Mouse (Mus musculus) erythroblast, embryonic 14.5 days (primary cell): ENCODE data around the gene Naa16.

Source experiments
- GATA1 ChIP-seq: IDR thresholded peaks from 2 replicates; pipeline ENCODE4 v1.6.1; 2012; ENCODE audit warnings: low read length, inconsistent platforms, mixed read lengths
- TAL1 ChIP-seq: IDR thresholded peaks from 3 replicates; pipeline ENCODE4 v1.6.1; 2012; ENCODE audit warnings: low read length, inconsistent platforms, mixed read lengths

- no peak for TF ChIP-seq GATA1
- no peak for TF ChIP-seq TAL1
Observed at GRCm38 (mm10) chr14:79295579-79295978, 95.0 kb downstream of the Naa16 start.
